Mouse (Mus musculus): ENCODE measurements around the gene Tsga10.

The Tsga10 gene

GRCm38 (mm10) chr1:37866286-37866685 is at the start of gene Tsga10:
Gene Tsga10 (minus strand): TSS chr1:37866429.
- DNase-seq = no peak

- no peak for DNase-seq
These were observed 46.5 kb upstream of the Tsga10 start for GRCm38 (mm10) chr1:37912751-37913150.

GRCm38 (mm10) chr1:37903178-37903577 is 36.9 kb upstream of the Tsga10 start:
- no peak for DNase-seq

- DNase-seq = no peak
These were observed 34.1 kb upstream of the Tsga10 start for GRCm38 (mm10) chr1:37900288-37900687.

GRCm38 (mm10) chr1:37899816-37900215 is 33.6 kb upstream of the Tsga10 start:
- no peak for DNase-seq

- DNase-seq = no peak
These were observed 28.4 kb upstream of the Tsga10 start for GRCm38 (mm10) chr1:37894606-37895005.

- no peak for DNase-seq
These were observed 25.2 kb upstream of the Tsga10 start for GRCm38 (mm10) chr1:37891400-37891799.

- DNase-seq = peak; percentile 90
These were observed 23.9 kb upstream of the Tsga10 start, which contains the start of the genes Mitd1 and Mrpl30 for GRCm38 (mm10) chr1:37890025-37890652. Gene Mitd1 (minus strand): TSS chr1:37890411. Gene Mrpl30 (plus strand): TSS chr1:37890477.

- no peak for DNase-seq
These were observed 23.0 kb upstream of the Tsga10 start for GRCm38 (mm10) chr1:37889206-37889605.

- no peak for DNase-seq
These were observed 18.2 kb upstream of the Tsga10 start for GRCm38 (mm10) chr1:37884451-37884850.

GRCm38 (mm10) chr1:37883411-37883810 is 17.2 kb upstream of the Tsga10 start:
- DNase-seq = no peak

- no peak for DNase-seq
These were observed 11.7 kb upstream of the Tsga10 start for GRCm38 (mm10) chr1:37877736-37878460.

- no peak for DNase-seq
These were observed 6.9 kb upstream of the Tsga10 start for GRCm38 (mm10) chr1:37873157-37873556.

- peak; percentile 82 for DNase-seq
These were observed 6.2 kb upstream of the Tsga10 start for GRCm38 (mm10) chr1:37872131-37873067.

GRCm38 (mm10) chr1:37871704-37872103 is 5.5 kb upstream of the Tsga10 start, which contains the start of gene Lipt1:
Gene Lipt1 (plus strand): TSS chr1:37871738.
- no peak for DNase-seq

- no peak for DNase-seq
These were observed 3.1 kb upstream of the Tsga10 start for GRCm38 (mm10) chr1:37869362-37869761.

GRCm38 (mm10) chr1:37868640-37869039 is 2.4 kb upstream of the Tsga10 start:
- no peak for DNase-seq

- peak; percentile 26 for DNase-seq
These were observed 1.6 kb upstream of the Tsga10 start for GRCm38 (mm10) chr1:37867684-37868322.

GRCm38 (mm10) chr1:37867056-37867455 is 827 bp upstream of the Tsga10 start:
- DNase-seq = peak; percentile 45

- DNase-seq = peak; percentile 53
These were observed 621 bp downstream of the Tsga10 start for GRCm38 (mm10) chr1:37865401-37866215.

GRCm38 (mm10) chr1:37864511-37865400 is 1.5 kb downstream of the Tsga10 start:
- peak; percentile 100 for DNase-seq

Measured in cerebellum, adult 11-12 months (tissue).